Mouse (Mus musculus): ENCODE data around the gene Abl2.

DNA sequence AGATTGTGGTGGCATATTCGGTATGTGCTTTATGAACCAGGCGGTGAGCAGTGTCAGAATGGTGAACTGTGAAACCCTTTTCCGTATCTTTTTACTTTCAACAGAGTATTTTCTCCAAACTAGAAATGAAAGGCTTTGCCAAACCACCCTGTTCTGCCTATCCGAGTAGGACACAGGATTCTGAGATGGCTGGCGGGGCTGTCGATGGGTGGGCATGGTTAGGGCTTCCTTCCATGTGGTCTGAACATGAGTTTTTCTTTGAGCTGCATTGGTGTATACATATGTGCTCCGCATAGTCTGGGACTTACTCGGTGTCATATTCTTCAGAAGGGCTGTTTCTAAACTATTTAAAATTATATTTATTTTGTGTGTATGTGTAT, 1.0 kb downstream of the Abl2 start:
- TF ChIP-seq EP300 (IDR thresholded peaks at IDR 0.05) (no peak), CTCF (IDR thresholded peaks at IDR 0.05) (no peak)
